Mouse (Mus musculus) telencephalon, adult 2 months (tissue): Measurements from ENCODE around the gene Anks1b.

Source experiments
- DNase-seq: peaks from one replicate; pipeline ENCODE4 v3.0.0-alpha.2; 2011; ENCODE audit warnings: low read depth, low spot score

The Anks1b gene

DNA sequence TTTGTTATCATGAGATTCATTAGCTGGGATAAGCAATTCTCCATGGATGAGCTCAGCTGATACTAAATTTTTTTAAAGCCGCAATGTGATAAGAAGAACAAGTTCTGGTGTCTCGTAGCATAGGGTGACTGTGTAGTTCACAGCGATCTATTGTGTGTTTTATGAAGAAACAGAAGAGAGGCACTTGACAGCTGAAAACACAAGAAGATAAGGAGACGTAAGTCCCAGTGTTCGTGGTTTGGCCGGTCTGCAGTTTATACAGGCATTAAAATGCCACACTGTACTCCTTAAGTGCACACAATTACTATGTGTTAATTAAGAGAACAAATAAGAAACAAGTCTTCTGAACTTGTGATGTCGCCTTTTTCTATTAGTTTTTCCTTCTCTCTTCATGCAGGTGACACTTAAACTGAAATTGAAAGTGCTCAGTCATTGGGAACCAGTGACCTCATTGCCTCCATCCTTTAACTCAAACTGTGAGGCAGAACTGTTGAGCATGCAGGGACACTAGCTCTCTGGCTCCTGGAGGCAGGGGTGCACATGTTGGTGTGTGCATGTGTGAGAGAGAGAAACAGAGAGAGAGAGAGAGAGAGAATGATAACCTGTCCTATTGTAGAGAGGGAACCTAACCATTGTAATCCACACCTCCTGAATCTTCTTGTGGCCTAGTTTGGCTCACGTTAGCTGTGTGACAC, 935.5 kb downstream of the Anks1b start:
- DNase-seq = no peak

GRCm38 (mm10) chr10:90809911-90810590, 936.7 kb downstream of the Anks1b start:
- DNase-seq = no peak

DNA sequence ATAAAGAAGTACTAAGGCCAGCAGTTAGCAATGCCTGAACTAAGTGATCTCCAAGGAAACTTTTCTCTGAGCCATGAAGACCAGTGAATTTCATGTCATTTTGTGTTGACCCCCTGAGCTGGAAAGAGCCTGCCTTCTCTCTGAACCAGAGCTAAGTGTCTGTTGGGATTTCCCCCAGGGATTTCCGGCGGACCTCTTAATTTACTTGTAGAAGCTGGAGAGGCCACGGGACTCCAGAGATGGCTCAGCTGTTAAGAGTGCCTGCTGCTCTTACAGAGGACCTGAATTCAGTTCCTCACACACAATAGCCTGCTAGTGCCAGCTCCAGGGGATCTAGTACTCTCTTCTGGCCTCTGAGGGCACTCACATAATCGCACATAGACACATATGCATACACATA, 938.1 kb downstream of the Anks1b start:
- no peak for DNase-seq

DNA sequence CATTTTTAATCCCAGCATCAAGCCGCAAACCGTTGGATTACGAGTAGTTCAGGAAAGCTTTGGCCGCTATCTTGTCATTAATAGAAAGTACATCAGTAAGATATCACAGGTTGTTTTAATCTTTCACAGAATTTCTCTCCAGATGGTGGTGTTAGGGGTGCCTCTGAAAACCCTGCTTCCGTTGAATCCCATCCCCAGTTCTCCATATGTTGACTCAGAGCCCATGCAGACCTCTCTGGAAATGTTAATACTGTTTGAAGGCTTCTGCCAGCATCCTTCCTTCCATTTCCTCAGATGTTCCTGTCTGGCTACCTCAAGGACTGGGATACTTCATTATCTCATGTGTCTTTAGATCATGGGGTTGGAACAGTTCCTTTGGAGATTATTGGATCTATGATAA, 940.0 kb downstream of the Anks1b start:
- no peak for DNase-seq

DNA sequence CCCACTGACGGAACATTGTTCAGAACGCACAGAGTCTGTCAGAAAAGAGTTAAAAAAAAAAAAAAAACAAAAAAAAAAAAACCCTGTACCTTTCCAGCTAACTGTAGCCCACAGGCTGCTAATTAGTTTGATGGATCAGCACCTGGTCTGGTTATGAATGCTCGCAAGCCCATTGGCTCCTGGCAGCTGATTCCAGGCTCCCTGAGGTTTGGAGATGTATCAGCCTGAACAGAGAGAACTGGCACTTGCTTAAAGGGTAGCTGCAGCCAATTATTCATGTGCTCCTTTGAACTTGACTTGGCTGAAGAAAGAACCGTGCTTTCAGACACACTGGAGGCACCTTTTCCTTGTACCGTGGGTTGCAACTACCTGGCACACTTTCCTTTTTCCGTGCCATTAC, 941.1 kb downstream of the Anks1b start:
- DNase-seq = no peak

- DNase-seq = no peak
Measured at GRCm38 (mm10) chr10:90818246-90818937, 945.1 kb downstream of the Anks1b start.

DNA sequence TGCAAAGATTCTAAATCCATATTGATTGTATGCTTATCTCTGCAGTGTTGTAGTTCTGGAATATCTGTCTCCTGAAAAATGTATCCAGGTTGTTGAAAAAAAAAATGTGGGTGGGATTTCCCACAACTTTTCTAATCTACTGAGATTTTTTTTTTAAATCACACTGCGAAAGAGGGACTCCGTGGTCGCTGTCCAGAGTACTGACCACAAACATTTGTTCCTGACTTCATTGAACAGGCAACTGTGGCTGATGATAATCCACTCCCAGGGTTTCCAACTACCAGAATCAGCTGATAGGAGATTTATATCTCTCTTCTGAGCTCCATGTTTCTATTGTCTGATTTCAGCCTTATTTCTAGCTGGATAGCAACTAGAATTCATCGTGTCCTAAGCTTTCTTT, 950.1 kb downstream of the Anks1b start:
- DNase-seq = no peak

- no peak for DNase-seq
Measured at GRCm38 (mm10) chr10:90824692-90825091, 951.4 kb downstream of the Anks1b start.

DNA sequence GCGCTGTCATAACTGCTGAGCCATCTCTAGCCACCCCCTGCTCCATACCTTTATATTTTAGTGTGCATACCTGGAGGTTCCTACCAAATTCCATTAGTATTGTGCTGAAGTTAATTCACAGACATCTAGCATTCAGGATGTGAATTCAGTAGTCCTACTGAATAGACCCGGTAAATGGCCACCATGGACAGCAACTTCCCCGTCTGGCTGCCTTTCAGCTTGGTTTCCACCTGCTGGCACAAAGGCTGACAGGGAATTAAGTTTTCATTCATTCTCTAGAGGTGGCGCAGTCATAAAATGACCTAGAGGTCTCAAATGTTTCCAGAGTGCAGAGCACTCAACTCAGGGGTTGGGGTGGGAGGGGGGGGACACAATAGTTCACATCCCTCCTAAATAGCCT, 953.6 kb downstream of the Anks1b start:
- DNase-seq = no peak

GRCm38 (mm10) chr10:90828581-90829393, 955.5 kb downstream of the Anks1b start:
- DNase-seq = no peak

GRCm38 (mm10) chr10:90829394-90830267, 956.3 kb downstream of the Anks1b start:
- no peak for DNase-seq

GRCm38 (mm10) chr10:90830268-90830585, 956.9 kb downstream of the Anks1b start:
- DNase-seq = no peak

GRCm38 (mm10) chr10:90830591-90831287, 957.4 kb downstream of the Anks1b start:
- DNase-seq = no peak

DNA sequence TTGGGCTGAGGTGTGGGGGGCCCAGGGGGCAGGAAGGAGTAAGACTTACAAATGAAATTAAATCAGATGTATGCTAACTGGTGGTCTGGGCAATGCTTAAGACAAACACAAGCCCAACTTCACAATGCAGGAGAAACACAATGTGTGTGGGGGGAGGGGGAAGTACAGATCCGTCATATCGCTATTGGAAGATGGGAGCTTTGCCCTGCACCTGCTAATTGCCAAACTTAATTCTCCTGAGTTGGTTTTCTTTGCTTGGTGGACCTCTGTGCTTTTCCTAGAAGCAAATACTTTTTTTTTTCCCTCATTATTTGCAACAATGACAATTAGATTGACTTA, 957.9 kb downstream of the Anks1b start:
- no peak for DNase-seq

DNA sequence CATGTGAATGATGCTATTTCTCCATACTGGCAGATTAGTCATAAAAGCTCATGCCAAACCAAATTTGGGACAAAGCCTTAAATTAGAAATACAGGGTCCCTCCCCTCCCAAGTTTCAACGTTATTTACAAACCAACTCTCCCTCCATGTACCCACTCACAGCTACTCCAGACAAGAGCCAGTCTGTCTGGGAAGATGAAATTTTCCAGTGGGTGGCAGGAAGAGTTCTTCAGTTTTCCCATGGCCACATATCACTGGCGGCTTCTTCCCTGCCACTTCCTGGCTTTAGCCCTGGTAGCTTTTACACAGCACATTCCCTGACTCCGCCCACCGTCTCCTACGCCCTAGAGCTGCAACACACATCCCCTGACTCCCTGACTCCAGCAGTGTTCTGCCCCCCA, 961.0 kb downstream of the Anks1b start:
- no peak for DNase-seq

- no peak for DNase-seq
Measured at GRCm38 (mm10) chr10:90835195-90835594, 961.9 kb downstream of the Anks1b start.

GRCm38 (mm10) chr10:90839611-90840335, 966.5 kb downstream of the Anks1b start:
- DNase-seq = no peak

DNA sequence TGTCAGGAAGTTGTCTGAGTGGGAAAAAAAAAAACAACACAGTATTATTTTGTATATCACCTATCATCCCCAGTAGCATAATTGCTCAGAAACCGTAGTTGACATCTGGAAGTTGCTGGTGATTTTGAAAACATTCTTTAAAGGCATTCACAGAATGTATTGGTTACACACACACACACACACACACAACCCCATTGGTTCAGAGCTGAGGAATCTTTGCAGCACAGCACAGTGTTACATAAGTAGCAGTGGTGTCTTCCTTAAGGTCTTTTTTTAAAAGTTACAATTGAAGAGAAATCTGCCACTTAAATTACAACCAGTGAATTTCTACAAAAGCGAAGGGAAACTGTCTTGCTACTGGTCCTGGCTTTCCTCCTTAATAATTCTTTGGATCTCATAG, 969.1 kb downstream of the Anks1b start:
- DNase-seq = no peak

GRCm38 (mm10) chr10:90851077-90851476, 977.8 kb downstream of the Anks1b start:
- DNase-seq = no peak

GRCm38 (mm10) chr10:90851999-90852398, 978.7 kb downstream of the Anks1b start:
- DNase-seq = no peak
